Mouse (Mus musculus) ES-E14 (cell line): Measurements from ENCODE around the gene Fgf12. TPM values are rescaled to one million over a fixed set of nuclear protein-coding genes. Genes with fewer than 3 reads are reported as not detected.

Experiments used
- DNase-seq: peaks from one replicate; pipeline ENCODE4 v3.0.0-alpha.2; 2013; ENCODE audit warnings: low read depth, low spot score
- H3K27ac ChIP-seq: 2 replicates; pipeline ENCODE4 v1.5.1; 2012; ENCODE audit warnings: low read depth, mild to moderate bottlenecking, low read length, moderate library complexity, mixed read lengths; ENCODE audit not compliant: poor library complexity, insufficient read depth, severe bottlenecking
- H3K36me3 ChIP-seq: 2 replicates; pipeline ENCODE4 v1.6.1; 2012; ENCODE audit warnings: mild to moderate bottlenecking, low read length, moderate library complexity, mixed read lengths; ENCODE audit not compliant: control insufficient read depth, poor library complexity, insufficient read depth, severe bottlenecking
- H3K4me1 ChIP-seq, 2 experiments: fragments of 150-350 bp in 1 of 2; sonication (generic) in 1 of 2; 2 replicates each; pipeline ENCODE4 v1.6.1; 2012; ENCODE audit warnings: low read length in 2 of 2, mild to moderate bottlenecking in 1 of 2, mixed read lengths in 1 of 2; ENCODE audit not compliant: control insufficient read depth in 2 of 2, insufficient read depth in 2 of 2, poor library complexity in 1 of 2
- H3K4me3 ChIP-seq, 2 experiments: fragments of 150-350 bp in 1 of 2; sonication (generic) in 1 of 2; 2 replicates each; pipeline ENCODE4 v1.5.1; 2012; ENCODE audit warnings: low read length in 2 of 2, low read depth in 1 of 2, mild to moderate bottlenecking in 1 of 2, mixed read lengths in 1 of 2; ENCODE audit not compliant: insufficient read depth in 1 of 2, poor library complexity in 1 of 2, severe bottlenecking in 1 of 2
- H3K9ac ChIP-seq: 2 replicates; pipeline ENCODE4 v1.6.1; 2012; ENCODE audit warnings: low read depth, mild to moderate bottlenecking, low read length, mixed read lengths; ENCODE audit not compliant: poor library complexity, insufficient read depth, severe bottlenecking
- H3K9me3 ChIP-seq: fragments of 150-350 bp; sonication (generic); 2 replicates; pipeline ENCODE4 v1.6.1; 2012; ENCODE audit warnings: low read depth, mild to moderate bottlenecking, low read length; ENCODE audit not compliant: control insufficient read depth, insufficient read depth
- CHD2 ChIP-seq: IDR thresholded peaks from 2 replicates; pipeline ENCODE4 v1.6.1; 2014; ENCODE audit warnings: mild to moderate bottlenecking, low read depth, low read length, inconsistent platforms
- HCFC1 ChIP-seq: IDR thresholded peaks from 2 replicates; pipeline ENCODE4 v1.6.1; 2012; ENCODE audit warnings: low read length, inconsistent platforms, borderline replicate concordance; ENCODE audit not compliant: insufficient read depth
- MAFK ChIP-seq: IDR thresholded peaks from 2 replicates; pipeline ENCODE4 v1.6.1; 2014; ENCODE audit warnings: mild to moderate bottlenecking, low read depth, low read length, inconsistent platforms; ENCODE audit not compliant: insufficient read depth
- ZC3H11A ChIP-seq: IDR thresholded peaks from 2 replicates; pipeline ENCODE4 v1.6.1; 2012; ENCODE audit warnings: low read depth, mild to moderate bottlenecking, inconsistent platforms, low read length, borderline replicate concordance
- ZNF384 ChIP-seq: IDR thresholded peaks from 2 replicates; pipeline ENCODE4 v1.6.1; 2012; ENCODE audit warnings: low read depth, low read length, inconsistent platforms
- in situ Hi-C, 2 experiments: fragments of 600-800 bp; cut with MboI; formaldehyde crosslinking; loops; one replicate each; pipeline ENCODE4 v1.15.1; 2025; ENCODE audit warnings: low sequenced_read_pairs in 2 of 2, inconsistent platforms in 1 of 2; ENCODE audit not compliant: unreplicated experiment in 2 of 2
- total RNA-seq: library from RNA; depleted of rRNA; stranded (reverse); fragments of 300-350 nt; gene quantifications from 2 replicates; pipeline ENCODE4 v1.2.3, GENCODE M21; 2012

The Fgf12 gene
- total RNA-seq, 1 experiment, result not detected

DNA sequence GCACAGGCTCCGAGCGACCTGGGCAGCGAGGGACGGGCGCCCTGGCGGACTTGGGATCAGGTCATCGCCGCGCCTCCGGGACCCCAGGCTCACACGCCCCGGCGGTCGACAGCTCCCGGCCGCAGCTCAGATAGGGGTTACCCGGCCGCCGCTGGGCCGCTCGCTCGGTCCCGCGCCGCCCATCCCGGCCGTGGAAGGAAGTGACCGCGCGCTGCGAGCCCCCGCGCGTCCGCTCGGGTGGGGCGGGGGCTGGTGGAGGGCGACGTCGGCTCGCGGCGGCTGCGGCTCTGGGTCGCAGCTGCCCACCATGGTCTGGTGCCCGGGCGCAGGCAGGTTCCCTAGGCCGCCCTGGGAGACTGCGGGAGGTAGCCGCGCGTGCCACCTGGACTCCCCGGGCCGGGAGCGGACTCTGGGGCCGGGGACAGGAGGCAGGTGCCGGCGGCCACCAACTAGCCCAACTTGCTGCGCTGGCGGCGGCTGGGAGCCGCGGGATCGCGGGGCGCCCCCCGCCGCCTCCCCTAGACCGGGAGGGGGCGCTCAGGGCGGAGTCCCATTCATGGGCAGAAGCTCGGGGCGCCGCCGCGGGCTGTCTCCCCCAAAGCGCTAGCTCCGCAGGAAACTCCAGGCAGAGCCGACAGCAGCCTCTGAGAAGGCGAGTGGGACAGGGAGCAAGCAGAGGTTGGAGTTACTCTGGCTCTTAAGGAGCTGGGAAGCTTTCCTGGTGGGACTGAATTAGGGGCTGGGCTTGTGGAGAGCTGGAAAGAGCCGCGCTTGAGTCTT is 306.3 kb downstream of the Fgf12 start:
- no peak for TF ChIP-seq ZC3H11A
- no peak for TF ChIP-seq CHD2
- no peak for TF ChIP-seq ZNF384
- no peak for TF ChIP-seq HCFC1
- no peak for TF ChIP-seq MAFK
- in situ Hi-C loops, result no loop called here
- Histone ChIP-seq H3K4me1 (no peaks in the 10 kb centered on the region), H3K27ac (no peak overlapping the region), H3K9me3 (no peaks in the 10 kb centered on the region), H3K9ac (peak overlapping the region; percentile 60), H3K36me3 (no peaks in the 10 kb centered on the region), H3K4me3 (peak overlapping the region; percentile 75 to 77)
- peak; percentile 7 for DNase-seq

DNA sequence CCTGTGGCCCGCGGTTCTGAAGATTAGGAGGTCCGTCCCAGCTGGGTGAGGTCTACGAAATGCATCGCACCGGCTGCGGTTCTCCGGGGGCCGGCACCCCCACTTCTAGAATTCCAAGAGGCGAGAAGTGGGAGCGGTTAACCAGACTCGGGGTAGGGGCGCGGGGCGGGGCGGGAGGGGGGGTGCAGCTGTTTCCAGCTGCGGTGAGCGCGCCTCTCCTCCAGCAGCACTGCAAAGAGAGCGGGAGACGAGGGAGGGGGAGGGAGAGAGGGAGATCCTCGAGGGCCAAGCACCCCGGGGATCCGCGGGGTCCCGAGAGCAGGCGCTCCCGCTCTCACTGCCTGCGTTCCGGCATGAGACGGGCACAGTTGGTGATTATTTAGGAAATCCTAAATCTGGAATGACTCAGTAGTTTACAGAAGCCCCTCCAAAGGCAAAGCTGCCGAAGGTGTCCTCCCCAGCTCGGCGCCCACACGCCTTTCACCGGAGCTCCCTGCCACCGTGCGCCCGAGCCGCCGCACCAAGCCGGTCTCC is 307.0 kb downstream of the Fgf12 start:
- Histone ChIP-seq H3K4me1 (no peaks in the 10 kb centered on the region), H3K9me3 (no peaks in the 10 kb centered on the region), H3K9ac (peak overlapping the region; percentile 60; the same call in 1 of the 2 replicates), H3K27ac (no peak overlapping the region), H3K36me3 (no peaks in the 10 kb centered on the region), H3K4me3 (peak overlapping the region; percentile 75 to 77)
- DNase-seq, result peak; percentile 17
- in situ Hi-C loops, result no loop called here
- no peak for TF ChIP-seq ZC3H11A
- no peak for TF ChIP-seq ZNF384
- TF ChIP-seq MAFK, result no peak

DNA sequence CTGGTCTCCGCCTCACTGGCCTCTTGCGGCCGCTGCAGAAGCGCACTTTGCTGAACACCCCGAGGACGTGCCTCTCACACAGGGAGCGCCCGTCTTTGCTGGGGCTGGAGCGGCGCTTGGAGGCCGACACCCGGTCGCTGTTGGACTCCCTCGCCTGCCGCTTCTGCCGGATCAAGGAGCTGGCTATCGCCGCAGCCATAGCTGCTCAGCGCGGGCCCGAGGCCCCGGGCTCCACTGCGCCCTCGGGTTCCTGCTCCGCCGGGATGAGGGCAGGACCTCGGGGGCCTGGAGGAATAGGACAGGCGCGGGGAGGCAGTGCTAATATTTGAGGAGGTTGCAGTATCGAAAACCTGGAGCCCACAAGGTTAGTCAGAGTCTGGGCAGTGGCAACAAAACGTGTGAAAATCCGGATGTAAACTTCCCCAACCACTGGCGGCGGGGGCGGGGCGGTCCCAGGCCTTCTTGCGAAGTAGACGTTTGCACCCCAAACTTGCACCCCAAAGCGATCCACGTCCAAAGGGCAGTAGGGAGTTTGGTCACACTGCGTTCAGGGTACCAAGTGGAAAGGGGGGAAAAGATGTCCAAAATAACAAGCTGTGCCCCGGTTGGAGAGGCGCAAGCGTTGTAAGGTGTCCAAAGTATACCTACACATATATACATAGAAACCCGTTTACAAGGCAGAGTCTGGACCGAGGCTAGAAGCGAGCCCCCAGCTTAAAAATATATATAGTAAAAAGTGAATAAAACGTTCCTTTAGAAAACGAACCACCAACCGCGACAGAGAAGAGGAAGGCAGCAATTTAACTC is 307.7 kb downstream of the Fgf12 start:
- Histone ChIP-seq H3K4me1 (no peaks in the 10 kb centered on the region), H3K36me3 (no peaks in the 10 kb centered on the region), H3K4me3 (peak overlapping the region; percentile 37 to 75), H3K9ac (no peak overlapping the region), H3K9me3 (no peaks in the 10 kb centered on the region), H3K27ac (no peak overlapping the region)
- no peak for TF ChIP-seq ZC3H11A
- TF ChIP-seq MAFK, result no peak
- TF ChIP-seq HCFC1, result no peak
- no peak for TF ChIP-seq ZNF384
- no peak for TF ChIP-seq CHD2
- DNase-seq, result peak; percentile 25
- in situ Hi-C loops, result no loop called here

DNA sequence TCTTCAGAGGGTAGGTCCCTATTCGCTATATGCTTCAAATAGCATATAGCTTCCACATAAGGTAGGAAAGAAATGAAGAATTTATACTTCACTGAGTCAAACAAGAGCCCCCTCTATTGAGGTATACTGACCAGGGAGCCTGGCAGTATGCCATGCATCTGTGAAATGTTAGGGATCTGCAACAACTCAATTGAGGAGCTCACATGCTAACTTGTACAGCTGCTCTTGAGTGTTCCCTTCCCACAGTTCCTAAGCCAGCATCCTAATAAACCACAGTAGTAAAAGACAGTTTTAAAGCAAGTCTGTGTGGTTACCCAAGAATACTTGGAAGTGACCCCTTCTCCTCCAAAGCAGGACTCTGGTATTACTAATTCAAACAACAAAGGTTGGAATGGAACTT is 331.3 kb downstream of the Fgf12 start:
- H3K27ac ChIP-seq, result no peak overlapping the region
- no peak for DNase-seq

More for the DNA sequence above, 331.3 kb downstream of the Fgf12 start:
- H3K9me3 ChIP-seq, result no peaks in the 10 kb centered on the region
- H3K4me3 ChIP-seq, result no peak overlapping the region
- in situ Hi-C loops, result no loop called here
- no peaks in the 10 kb centered on the region for H3K4me1 ChIP-seq
- no peaks in the 10 kb centered on the region for H3K36me3 ChIP-seq
- H3K9ac ChIP-seq, result no peak overlapping the region
- TF ChIP-seq ZNF384, result no peak
- no peak for TF ChIP-seq ZC3H11A
- no peak for TF ChIP-seq HCFC1
- TF ChIP-seq MAFK, result no peak
- no peak for TF ChIP-seq CHD2
